Mouse (Mus musculus) v-Abl transformed pro-B cells (cell line): Measurements from ENCODE around the gene Mag.
"Not testable (repeated sequence)": the region's sequence is repeated elsewhere in the genome, so short reads cannot be mapped to it uniquely, and the experiment has no call there.

Source experiments
- in situ Hi-C, 2 experiments: fragments of 400-800 bp; cut with MboI; formaldehyde crosslinking; loops; one replicate each; pipeline ENCODE4 v1.15.1; 2025; ENCODE audit not compliant: unreplicated experiment in 2 of 2

Mag gene

GRCm38 (mm10) chr7:30914732-30915131, at the start of gene Mag:
Gene Mag, minus strand, starts transcription at chr7:30914873.
- in situ Hi-C loops = loop anchor here (5.0 kb wide), 1 partner anchor 117 kb away; no protein-coding TSS in a partner anchor

- in situ Hi-C loops = no loop called here
These were observed 49.7 kb upstream of the Mag start for GRCm38 (mm10) chr7:30964366-30964765.

GRCm38 (mm10) chr7:30962862-30963261, 48.2 kb upstream of the Mag start:
- in situ Hi-C loops = no loop called here

- in situ Hi-C loops = no loop called here
These were observed 45.2 kb upstream of the Mag start for GRCm38 (mm10) chr7:30959786-30960349.

- in situ Hi-C loops = no loop called here
These were observed 44.3 kb upstream of the Mag start for GRCm38 (mm10) chr7:30958866-30959487.

GRCm38 (mm10) chr7:30958109-30958865, 43.6 kb upstream of the Mag start:
- in situ Hi-C loops = no loop called here

- in situ Hi-C loops = no loop called here
These were observed 42.7 kb upstream of the Mag start for GRCm38 (mm10) chr7:30957367-30957783.

GRCm38 (mm10) chr7:30956756-30957366, 42.2 kb upstream of the Mag start, which contains the start of gene Usf2:
Gene Usf2, minus strand, starts transcription at chr7:30956803.
- in situ Hi-C loops = no loop called here

GRCm38 (mm10) chr7:30956357-30956751, 41.7 kb upstream of the Mag start:
- in situ Hi-C loops = no loop called here

- in situ Hi-C loops = no loop called here
These were observed 41.1 kb upstream of the Mag start for GRCm38 (mm10) chr7:30955584-30956356.

GRCm38 (mm10) chr7:30954971-30955520, 40.4 kb upstream of the Mag start:
- in situ Hi-C loops = no loop called here

GRCm38 (mm10) chr7:30954036-30954435, 39.4 kb upstream of the Mag start:
- in situ Hi-C loops = no loop called here

GRCm38 (mm10) chr7:30953459-30953858, 38.8 kb upstream of the Mag start:
- in situ Hi-C loops = no loop called here

GRCm38 (mm10) chr7:30952441-30953265, 38.0 kb upstream of the Mag start:
- in situ Hi-C loops = no loop called here

GRCm38 (mm10) chr7:30949902-30950301, 35.2 kb upstream of the Mag start:
- in situ Hi-C loops = not testable (repeated sequence)

GRCm38 (mm10) chr7:30945876-30946275, 31.2 kb upstream of the Mag start:
- in situ Hi-C loops = no loop called here

GRCm38 (mm10) chr7:30945466-30945865, 30.8 kb upstream of the Mag start:
- in situ Hi-C loops = not testable (repeated sequence)

- in situ Hi-C loops = not testable (repeated sequence)
These were observed 30.0 kb upstream of the Mag start for GRCm38 (mm10) chr7:30944706-30945105.

GRCm38 (mm10) chr7:30943909-30944635, 29.4 kb upstream of the Mag start, which contains the start of gene Hamp:
Gene Hamp, minus strand, starts transcription at chr7:30944032.
- in situ Hi-C loops = no loop called here
